Mouse (Mus musculus) fat pad, adult 2 months (tissue): ENCODE measurements at regions not wholly inside any gene's neighbourhood (a gene's known extent, or its start where the extent isn't known, plus 50 kb on each side); places are given as distances from the start of the nearest gene placed in this dataset.
"Not testable (repeated sequence)": the region's sequence is repeated elsewhere in the genome, so short reads cannot be mapped to it uniquely, and the experiment has no call there.

Source experiments
- DNase-seq: peaks from one replicate; pipeline ENCODE4 v3.0.0-alpha.2; 2011; ENCODE audit warnings: low read depth, low spot score; ENCODE audit errors: extremely low read depth

- DNase-seq: no peak
These were observed 149.6 kb upstream of the Mocs1 start for GRCm38 (mm10) chr17:49278541-49278940.

- no peak for DNase-seq
These were observed 149.0 kb upstream of the Mocs1 start for GRCm38 (mm10) chr17:49278973-49279727.

- no peak for DNase-seq
These were observed 146.8 kb upstream of the Mocs1 start for GRCm38 (mm10) chr17:49281344-49281743.

GRCm38 (mm10) chr17:49282498-49282897, 145.7 kb upstream of the Mocs1 start:
- DNase-seq: no peak

GRCm38 (mm10) chr17:49283491-49283890, 144.7 kb upstream of the Mocs1 start:
- DNase-seq: no peak

- no peak for DNase-seq
These were observed 136.5 kb upstream of the Mocs1 start for GRCm38 (mm10) chr17:49291636-49292035.

- DNase-seq: no peak
These were observed 123.7 kb upstream of the Mocs1 start for GRCm38 (mm10) chr17:49304461-49304860.

GRCm38 (mm10) chr17:49305116-49305515, 123.0 kb upstream of the Mocs1 start:
- DNase-seq: no peak

GRCm38 (mm10) chr17:49309079-49309478, 119.1 kb upstream of the Mocs1 start:
- DNase-seq: no peak

- DNase-seq: no peak
These were observed 114.0 kb upstream of the Mocs1 start for GRCm38 (mm10) chr17:49314196-49314595.

GRCm38 (mm10) chr17:49327524-49327923, 100.6 kb upstream of the Mocs1 start:
- no peak for DNase-seq

GRCm38 (mm10) chr17:49335318-49335717, 92.8 kb upstream of the Mocs1 start:
- no peak for DNase-seq

- no peak for DNase-seq
These were observed 90.3 kb upstream of the Mocs1 start for GRCm38 (mm10) chr17:49337881-49338280.

GRCm38 (mm10) chr17:49342636-49343035, 85.5 kb upstream of the Mocs1 start:
- no peak for DNase-seq

- no peak for DNase-seq
These were observed 81.5 kb upstream of the Mocs1 start for GRCm38 (mm10) chr17:49346701-49347100.

- no peak for DNase-seq
These were observed 78.8 kb upstream of the Mocs1 start for GRCm38 (mm10) chr17:49349328-49349727.

GRCm38 (mm10) chr17:49359212-49359611, 69.0 kb upstream of the Mocs1 start:
- no peak for DNase-seq

- not testable (repeated sequence) for DNase-seq
These were observed 67.9 kb upstream of the Mocs1 start for GRCm38 (mm10) chr17:49360251-49360650.

- no peak for DNase-seq
These were observed 60.4 kb upstream of the Mocs1 start for GRCm38 (mm10) chr17:49367791-49368190.

GRCm38 (mm10) chr17:49368476-49369269, 59.5 kb upstream of the Mocs1 start:
- peak; percentile 52 for DNase-seq

GRCm38 (mm10) chr17:49377626-49378025, 50.5 kb upstream of the Mocs1 start:
- DNase-seq: no peak
